Mouse (Mus musculus) frontal cortex, adult 2 months (tissue): ENCODE measurements around the gene Gprc6a. TPM values are rescaled to one million over a fixed set of nuclear protein-coding genes. Genes with fewer than 3 reads are reported as not detected.

Experiments used
- DNase-seq, 2 experiments: peaks; one replicate each; pipeline ENCODE4 v3.0.0; 2022; ENCODE audit warnings: low spot score in 1 of 2; ENCODE audit errors: extremely low spot score in 1 of 2
- polyA plus RNA-seq: library from polyadenylated mRNA; depleted of rRNA; stranded (reverse); fragments of >200 nt; gene quantifications from 2 replicates; pipeline ENCODE4 v1.2.3, GENCODE M21; 2012; rRNA removed

Gprc6a gene
- polyA plus RNA-seq, result not detected in 2 replicates

GRCm38 (mm10) chr10:51631411-51632136 is at the start of gene Gprc6a:
TSS of gene Gprc6a (minus strand) at chr10:51631461.
- no peak for DNase-seq

GRCm38 (mm10) chr10:51678251-51678639 is 47.0 kb upstream of the Gprc6a start:
- DNase-seq, result no peak

- DNase-seq, result peak in 1 of 2 experiments; percentile 9
Measured at GRCm38 (mm10) chr10:51677548-51678250, 46.4 kb upstream of the Gprc6a start, which contains the start of gene Rfx6. TSS of gene Rfx6 (plus strand) at chr10:51677756.

GRCm38 (mm10) chr10:51672082-51672779 is 41.0 kb upstream of the Gprc6a start:
- DNase-seq, result no peak

- no peak for DNase-seq
Measured at GRCm38 (mm10) chr10:51671583-51671982, 40.3 kb upstream of the Gprc6a start.

- peak in 1 of 2 experiments; percentile 20 for DNase-seq
Measured at GRCm38 (mm10) chr10:51669334-51669733, 38.1 kb upstream of the Gprc6a start.

- DNase-seq, result no peak
Measured at GRCm38 (mm10) chr10:51657324-51657723, 26.1 kb upstream of the Gprc6a start.

- DNase-seq, result no peak
Measured at GRCm38 (mm10) chr10:51649506-51650221, 18.4 kb upstream of the Gprc6a start.

- DNase-seq, result no peak
Measured at GRCm38 (mm10) chr10:51621193-51621592, 10.1 kb downstream of the Gprc6a start.

- DNase-seq, result no peak
Measured at GRCm38 (mm10) chr10:51620126-51620525, 11.1 kb downstream of the Gprc6a start.

GRCm38 (mm10) chr10:51618538-51618937 is 12.7 kb downstream of the Gprc6a start:
- DNase-seq, result no peak

GRCm38 (mm10) chr10:51614826-51615590 is 16.3 kb downstream of the Gprc6a start:
- no peak for DNase-seq

GRCm38 (mm10) chr10:51613421-51613820 is 17.8 kb downstream of the Gprc6a start:
- no peak for DNase-seq

- no peak for DNase-seq
Measured at GRCm38 (mm10) chr10:51611969-51612682, 19.1 kb downstream of the Gprc6a start.

GRCm38 (mm10) chr10:51609741-51610425 is 21.4 kb downstream of the Gprc6a start:
- DNase-seq, result no peak

- DNase-seq, result no peak
Measured at GRCm38 (mm10) chr10:51596928-51597635, 34.2 kb downstream of the Gprc6a start.

- DNase-seq, result peak in 1 of 2 experiments; percentile 82
Measured at GRCm38 (mm10) chr10:51595001-51595931, 36.0 kb downstream of the Gprc6a start.
